Mouse (Mus musculus) layer of hippocampus, adult 9-11 months (tissue): ENCODE measurements around the gene 9130230L23Rik.

Experiments used
- DNase-seq: peaks from one replicate; pipeline ENCODE4 v3.0.0; 2022

Gene 9130230L23Rik

DNA sequence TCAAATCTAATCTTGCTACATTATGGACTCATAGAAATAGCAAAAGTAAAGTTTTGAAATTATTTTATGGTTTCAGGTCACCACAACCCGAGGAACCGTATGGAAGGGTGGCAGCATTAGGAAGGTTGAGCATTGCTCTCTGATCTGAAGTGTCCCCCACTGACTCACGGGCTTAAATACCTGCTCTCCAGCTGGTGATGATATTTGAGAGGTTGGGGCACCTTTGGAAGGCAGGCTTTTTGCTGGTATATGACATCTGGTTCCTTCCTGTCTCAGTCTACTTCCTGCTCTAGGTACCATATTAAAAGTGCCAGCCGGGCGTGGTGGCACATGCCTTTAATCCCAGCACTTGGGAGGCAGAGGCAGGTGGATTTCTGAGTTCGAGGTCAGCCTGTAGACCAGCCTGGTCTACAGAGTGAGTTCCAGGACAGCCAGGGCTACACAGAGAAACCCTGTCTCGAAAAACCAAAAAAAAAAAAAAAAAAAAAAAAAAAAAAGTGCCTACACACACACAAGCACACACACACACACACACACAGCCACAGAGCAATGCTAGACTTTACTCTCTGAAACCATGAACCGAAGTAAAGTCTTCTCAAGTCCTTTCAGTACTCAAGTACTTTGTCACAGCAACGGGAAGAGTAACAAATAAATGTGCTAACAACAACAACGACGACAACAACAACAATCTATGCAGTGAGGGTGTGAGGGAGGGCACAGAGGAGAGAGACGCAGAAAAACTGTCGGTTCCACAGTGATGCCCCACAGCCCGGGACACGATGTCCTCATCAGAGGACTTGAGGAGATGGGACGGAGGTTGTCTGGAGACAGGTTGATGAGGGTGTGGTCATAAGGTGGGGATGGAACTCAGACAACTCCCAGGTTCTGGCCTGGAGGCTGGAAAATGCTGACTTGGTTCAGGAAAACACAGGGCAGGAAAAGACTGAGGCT lies 49.7 kb downstream of the 9130230L23Rik start:
- DNase-seq, result no peak

DNA sequence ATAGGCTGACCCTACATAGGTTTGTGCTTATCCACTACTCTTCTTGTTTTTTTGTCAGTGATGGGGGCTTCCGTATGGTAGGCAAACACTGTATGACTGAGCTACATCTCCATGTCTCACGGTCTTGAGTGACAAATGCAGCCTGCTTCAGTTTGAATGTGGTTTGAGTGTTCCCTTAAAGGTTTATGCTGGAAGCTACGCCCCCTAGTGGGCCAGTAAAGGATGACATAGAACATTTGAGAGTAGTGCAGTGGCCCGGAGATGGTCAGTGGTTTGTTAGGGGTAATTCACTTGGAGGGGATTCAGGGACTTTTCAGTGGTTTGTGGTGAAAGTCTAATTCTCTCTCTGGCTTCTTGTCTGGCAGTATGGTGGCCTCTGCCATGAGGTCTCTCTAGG lies 52.6 kb downstream of the 9130230L23Rik start:
- no peak for DNase-seq

DNA sequence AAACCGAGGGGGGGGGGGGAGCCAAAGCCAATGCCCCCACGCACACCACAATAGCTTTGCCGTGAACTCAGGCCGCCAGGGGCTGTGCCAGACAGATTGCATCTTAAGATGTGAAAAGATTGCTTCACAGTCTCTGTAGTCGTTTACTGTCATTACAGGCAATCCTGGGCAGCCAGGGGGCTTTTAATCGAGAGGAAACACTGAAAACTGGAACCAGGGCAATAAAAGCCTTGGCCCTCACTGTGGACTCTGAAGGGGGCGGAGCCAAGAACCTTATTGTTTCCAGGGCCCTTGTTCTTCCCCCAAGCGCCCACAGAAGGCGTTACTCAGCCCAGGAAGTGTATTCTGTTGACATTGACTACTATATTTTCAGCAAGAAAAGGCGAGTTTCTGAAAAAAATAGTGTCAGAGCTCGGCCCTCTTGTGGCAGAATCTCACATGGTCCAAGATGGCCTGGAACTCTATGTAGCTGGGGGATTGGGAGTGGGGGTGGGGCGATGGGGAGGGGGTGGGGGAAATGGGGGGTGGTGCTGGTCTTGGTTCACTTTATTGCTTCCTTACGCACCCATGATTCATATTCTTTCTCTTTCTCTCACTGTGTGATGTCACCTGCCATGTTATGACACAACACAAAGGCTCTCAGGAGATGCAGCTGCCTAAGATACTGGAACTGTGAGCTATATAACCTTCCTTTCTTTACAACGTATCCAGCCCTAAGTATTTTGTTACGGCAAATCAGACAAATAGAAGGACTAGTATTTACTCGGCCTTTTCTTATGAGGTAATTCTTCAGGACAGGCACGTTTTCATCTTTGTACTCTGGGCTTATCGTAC lies 53.2 kb downstream of the 9130230L23Rik start:
- DNase-seq, result no peak

DNA sequence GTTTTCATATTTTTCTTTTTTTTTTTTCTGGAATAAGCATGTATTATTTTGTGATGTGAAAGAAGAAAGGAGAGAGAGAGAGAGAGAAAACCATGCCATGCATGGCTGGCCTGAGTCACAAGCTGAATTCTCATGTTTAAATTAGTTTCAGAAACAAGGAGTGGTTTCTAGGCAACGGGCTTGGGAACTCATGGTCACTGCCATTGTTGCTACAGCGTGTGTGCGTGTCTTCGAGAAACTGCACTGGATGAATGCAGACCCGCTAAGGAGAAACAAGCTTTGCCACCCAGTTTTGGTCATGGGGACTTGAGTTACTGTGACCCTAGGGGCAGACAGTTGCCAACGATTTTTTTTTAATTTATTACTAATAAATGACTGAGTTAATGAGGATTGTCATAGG lies 53.8 kb downstream of the 9130230L23Rik start:
- peak; percentile 41 for DNase-seq

DNA sequence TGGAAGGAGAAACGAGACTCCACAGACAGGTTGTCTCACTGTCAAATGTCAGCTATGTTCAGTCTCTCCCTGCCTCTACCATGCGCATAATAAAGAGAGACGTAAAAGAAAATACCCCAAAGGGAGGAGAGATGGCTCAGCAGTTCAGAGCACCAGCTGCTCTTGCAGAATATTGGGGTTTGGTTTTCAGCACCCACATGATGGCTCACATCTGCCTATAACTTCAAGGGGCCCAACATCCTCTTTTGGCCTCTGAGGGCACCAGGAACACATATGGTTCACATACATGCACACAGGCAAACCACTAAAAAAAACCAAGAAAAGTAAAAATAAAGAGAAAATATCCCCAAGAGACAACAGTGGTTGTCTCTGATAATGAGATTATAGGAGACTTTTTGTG lies 54.3 kb downstream of the 9130230L23Rik start:
- no peak for DNase-seq

DNA sequence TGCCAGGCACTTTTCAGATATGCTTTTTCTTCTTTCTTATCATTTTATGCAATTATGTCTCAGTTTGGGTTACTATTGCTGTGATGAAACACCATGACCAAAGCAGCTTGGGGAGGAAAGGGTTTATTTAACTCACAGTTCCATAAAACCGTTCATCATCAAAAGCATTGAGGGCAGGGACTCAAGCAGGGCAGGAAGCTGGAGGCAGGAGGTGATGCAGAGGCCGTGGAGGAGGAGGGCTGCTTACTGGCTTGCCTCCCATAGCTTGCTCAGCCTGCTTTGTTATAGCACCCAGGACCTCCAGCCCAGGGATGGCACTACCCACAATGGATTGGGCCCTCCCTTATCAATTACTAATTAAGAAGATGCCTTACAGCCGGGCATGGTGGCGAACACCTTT lies 62.9 kb downstream of the 9130230L23Rik start:
- no peak for DNase-seq

DNA sequence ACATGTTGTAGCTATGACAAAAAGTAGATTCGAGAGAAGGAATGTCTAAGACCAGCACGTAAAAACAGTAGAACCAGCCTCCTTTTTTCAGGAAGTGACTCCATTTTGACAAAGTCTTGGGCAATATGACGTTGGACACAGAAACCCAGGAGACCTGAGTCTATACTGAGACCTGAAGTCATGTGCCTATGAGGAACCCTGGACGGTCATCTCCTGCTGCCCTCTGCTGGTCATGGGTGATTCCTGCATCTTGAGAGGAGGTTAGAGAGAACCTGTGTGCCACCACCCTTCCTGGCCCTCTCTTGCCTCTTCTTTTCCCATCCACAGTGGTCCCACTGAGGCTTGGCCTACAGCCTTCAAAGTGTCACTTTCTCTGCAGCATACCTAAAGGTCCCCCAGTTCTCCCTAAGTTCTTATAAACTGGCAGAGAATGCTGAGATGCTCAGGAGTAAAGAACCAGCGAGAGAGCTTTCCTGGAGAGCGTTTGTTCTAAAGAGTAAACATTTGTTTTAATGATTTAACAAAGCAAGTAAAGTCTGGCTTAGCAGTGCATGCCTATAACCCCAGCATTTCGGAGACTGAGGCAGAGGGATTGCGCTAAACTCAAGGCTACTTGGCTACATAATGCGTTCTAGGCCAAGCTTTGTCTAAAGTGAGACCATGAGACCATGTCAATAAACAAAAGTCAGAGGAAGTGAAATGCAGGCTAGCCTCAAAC lies 65.9 kb downstream of the 9130230L23Rik start:
- peak; percentile 70 for DNase-seq

DNA sequence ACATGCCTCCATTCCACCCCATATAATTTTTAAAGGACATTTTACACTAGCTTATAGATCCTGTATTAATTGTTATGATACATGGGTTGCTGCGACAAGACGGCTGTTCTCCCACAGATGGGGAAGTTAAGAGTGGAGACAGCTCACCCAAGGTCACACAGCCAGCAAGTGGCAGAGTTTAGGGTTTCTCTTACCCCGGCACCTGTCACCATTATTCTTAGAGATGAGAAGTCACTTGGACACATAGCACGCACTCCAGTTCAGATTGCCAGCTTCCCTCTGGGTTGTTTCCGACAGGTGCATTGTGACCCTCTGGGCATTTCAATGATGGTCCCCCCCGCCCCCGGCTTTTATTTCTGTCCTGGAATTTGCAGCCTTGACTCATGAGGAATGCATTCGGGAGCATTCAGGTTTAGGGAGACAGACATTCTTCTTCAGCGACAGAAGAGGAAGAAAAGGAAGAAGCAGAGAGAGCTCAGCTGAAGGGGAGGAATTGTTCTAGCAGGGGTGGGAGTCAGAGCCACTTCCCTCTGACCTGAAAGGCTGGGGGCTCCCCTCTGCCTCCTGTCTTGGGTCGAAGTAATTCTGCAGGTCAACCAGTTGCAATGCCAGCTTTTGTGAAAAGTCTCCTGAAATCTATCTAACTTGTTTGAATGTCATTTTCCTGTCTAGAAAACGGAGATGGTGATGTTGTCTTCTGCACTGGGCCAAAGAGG lies 66.9 kb downstream of the 9130230L23Rik start:
- DNase-seq, result no peak

DNA sequence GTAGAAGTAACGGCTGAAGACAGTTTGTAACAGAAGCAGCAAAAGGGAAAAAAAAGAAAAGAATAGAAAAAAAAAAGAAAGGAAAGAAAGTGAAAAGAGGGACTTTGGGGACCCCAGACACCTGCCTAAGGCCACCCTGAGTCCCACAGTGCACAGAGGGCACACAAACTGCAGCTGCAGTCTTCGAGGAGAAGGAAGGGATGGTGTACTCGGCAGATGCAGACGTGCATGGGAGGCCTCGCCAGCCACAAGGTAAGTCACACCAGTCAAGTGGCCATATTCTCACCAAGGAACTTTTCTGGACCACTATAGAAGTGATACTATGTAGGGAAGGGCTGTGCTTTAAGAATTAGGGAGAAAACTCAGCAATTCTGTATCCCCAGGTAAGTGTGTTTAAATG lies 69.3 kb downstream of the 9130230L23Rik start, which contains the start of gene Chrna9:
Chrna9 (plus strand) TSS at position 139 of the 400 bp plus-strand sequence.
- DNase-seq, result no peak

DNA sequence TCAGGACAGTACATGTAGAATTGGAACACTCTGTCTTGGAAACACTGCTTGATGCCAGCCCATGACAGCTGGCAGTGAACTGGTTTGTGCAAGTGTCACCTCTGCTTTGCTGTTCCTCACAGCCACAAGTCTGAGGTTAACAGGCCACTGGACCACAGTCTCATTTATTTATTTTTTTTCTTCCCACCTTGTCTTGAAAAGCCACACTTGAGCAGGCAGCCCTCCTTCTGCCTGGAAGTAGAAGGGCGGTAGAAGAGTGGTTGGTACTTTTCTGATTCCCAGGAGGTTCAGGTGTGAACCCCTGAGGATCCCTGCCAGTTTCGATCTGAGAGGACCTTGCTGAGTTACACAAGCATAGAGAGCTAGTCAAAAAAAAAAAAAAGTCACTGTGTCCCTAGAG lies 70.3 kb downstream of the 9130230L23Rik start:
- DNase-seq, result no peak

DNA sequence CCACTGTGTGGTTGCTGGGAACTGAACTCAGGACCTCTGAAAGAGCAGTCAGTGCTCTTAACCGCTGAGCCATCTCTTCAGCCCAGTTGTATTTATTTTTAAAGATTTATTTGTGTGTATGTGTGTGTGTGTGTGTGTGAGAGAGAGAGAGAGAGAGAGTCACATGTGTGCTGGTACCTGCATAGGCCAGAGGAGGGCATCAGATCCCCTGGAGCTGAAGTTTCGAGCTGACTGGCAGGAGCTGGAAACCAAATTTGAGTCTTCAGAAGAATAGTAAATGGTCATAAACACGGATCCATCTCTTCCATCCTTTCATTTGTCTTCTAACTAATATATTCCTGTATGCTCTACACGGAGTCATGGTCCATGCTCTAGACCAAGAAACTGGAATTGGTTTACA lies 70.8 kb downstream of the 9130230L23Rik start:
- no peak for DNase-seq

DNA sequence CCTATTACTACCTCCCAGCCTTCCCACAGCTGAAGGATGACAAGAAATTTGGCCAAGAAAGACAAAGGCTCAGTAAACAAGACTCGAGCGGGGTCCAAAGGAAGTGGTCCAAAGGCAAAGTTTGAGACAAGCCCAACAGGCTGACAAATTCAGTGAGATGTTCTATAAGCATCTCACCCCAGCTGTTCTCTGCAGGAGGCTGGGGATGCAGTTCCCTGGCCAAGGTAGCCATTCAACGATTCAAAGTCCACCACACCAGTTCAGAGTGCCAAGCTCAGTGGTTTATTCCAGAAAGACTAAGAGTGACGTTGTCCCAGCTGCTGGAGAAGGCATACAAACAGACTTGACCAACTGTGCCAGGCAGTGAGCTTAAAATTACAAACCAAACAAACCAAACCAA lies 73.9 kb downstream of the 9130230L23Rik start:
- DNase-seq, result no peak
